Mouse (Mus musculus): ENCODE measurements around the gene Raf1. TPM values are rescaled to one million over a fixed set of nuclear protein-coding genes. Genes with fewer than 3 reads are reported as not detected.
A peak's percentile ranks its signal among the peaks of the same experiment; 100 is the strongest.
"Not testable (repeated sequence)": the region's sequence is repeated elsewhere in the genome, so short reads cannot be mapped to it uniquely, and the experiment has no call there.

Gene Raf1
- total RNA-seq, 2 experiments from 2014 or later: 105 to 129 TPM

DNA sequence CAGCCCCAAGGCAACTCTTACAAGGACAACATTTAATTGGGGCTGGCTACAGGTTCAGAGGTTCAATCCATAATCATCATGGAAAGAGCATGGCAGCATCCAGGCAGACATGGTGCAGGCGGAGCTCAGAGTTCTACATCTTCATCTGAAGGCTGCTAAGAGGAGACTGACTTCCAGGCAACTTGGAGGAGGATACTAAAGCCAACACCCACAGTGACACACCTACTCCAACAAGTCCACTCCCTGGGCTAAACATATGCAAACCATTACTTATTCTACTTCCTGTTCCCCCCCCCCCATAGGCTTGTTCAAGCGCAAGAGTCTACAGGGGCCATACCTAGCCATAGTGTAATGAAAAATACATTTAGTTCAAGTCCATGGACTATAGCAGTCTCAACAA lies 7.8 kb upstream of the Raf1 start:
- no peak for DNase-seq

GRCm38 (mm10) chr6:115681066-115681465 lies 4.6 kb upstream of the Raf1 start:
- DNase-seq: no peak

GRCm38 (mm10) chr6:115678012-115678411 lies 1.6 kb upstream of the Raf1 start:
- DNase-seq: no peak

DNA sequence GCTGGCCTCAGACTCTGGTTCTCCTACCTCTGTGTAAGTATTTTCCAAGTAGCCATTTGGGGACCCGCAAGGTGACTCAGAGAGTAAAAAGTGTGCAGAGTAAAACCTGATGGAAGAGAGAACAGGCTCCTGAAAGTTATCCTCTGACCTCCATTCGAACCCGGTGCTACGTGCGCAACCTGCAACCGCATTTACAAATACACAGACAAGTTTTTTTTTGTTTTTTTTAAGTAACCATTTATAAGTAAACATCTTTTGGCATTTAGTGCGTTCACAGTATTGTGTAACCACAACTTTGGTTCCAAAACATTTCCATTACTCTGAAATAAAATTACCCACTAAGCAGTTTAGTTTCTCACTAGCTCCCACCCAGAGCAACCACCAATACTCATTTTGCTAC lies 1.0 kb upstream of the Raf1 start:
- DNase-seq: no peak

DNA sequence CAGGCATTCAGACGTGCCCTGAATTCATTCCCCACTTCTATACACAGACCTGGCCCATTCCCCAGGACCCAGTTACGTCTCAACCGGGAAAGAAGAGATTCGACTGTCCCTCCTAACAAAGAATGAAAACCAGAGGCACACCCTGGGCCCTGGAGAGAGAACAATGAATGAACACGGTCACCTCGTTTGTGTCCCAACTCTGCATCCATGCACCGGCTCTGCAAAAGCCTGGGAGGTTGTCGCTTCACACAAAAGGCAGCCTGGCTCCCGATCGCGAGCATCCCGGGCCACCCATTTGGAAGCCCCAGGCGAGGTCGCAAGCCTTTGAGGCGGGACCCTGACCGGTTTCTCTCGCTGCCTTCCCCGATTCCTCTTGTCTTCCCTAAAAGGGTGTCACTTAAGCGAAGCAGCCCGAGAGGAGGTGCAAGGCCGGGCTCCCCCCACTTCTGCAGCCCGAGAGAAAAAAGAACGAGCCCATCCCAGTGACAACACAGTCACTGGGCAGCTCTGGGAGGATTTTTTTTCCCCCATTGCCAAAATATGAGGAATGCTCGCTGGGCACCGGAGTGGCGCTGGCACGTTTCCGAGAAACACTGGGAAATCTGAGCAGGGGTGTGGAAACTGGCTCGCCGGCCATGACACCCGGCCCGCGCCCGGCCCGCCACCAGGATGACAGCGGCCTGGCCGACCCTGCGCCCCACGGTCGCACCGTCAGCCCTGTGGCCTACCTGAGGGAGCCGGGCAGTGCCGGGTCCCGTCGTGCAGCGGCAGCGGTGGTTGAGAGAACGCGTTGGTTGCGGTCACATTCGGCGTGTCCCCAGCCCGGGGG lies 713 bp downstream of the Raf1 start:
- DNase-seq: peak; percentile 80

GRCm38 (mm10) chr6:115675166-115675507 lies 1.3 kb downstream of the Raf1 start:
- DNase-seq: no peak

GRCm38 (mm10) chr6:115674316-115674715 lies 2.1 kb downstream of the Raf1 start:
- DNase-seq: no peak

GRCm38 (mm10) chr6:115672700-115673099 lies 3.7 kb downstream of the Raf1 start:
- DNase-seq: no peak

GRCm38 (mm10) chr6:115666641-115667040 lies 9.8 kb downstream of the Raf1 start:
- no peak for DNase-seq

- DNase-seq: no peak
Measured at GRCm38 (mm10) chr6:115664268-115664667, 12.2 kb downstream of the Raf1 start.

DNA sequence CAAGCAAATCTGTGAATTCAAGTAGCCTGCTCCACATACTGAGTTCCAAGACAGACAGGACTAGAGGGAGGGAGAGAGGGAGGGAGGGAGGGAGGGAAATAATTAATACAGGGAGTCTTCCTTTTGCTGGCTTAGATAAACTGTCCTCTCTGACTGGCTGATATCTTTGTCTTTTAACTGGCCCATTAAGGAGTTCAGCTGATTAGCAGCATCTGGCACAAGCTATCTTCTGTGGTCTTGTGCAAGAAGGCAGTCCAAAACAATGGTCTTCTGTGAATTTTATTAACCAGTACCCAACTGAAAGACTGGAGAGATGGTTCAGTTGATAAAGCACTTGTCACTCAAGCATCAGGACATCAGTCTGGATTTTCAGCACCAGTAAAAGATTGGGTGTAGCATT lies 17.6 kb downstream of the Raf1 start:
- no peak for DNase-seq

DNA sequence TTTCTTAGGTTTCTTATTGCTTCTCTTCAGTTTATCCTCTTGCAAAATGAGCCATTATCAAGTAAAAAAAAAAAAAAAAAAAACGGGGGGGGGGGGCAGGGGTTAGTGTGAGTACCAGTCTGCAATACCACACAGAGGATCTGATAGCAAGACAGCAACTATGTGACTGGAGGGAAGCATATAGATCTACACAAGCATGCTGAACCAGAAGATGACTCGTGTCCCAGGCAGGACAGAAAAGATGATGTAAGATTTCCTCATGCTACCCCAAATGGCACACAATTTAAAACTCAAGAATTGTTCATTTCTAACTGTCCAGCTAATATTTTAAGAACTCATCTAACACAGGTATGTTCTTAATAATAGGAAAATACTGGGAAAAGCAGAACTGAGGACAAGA lies 22.5 kb downstream of the Raf1 start:
- DNase-seq: no peak

DNA sequence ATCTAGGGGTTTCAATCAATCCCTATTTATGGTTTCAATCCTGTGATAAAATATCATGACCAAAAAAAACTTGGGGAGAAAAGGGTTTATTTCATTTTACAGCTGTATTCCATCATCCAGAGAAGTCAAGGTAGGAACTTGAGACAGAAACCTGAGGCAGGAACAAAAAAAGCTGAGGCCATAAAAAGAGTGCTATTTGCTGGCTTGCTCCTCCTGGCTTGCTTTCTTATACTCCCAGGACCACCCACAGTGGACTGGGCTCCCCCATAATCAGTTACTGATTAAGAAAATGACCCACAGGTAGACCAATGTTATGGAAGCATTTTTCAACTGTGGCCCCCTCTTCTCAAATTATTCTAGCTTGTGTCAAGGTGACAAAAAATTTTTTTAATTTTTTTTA lies 24.7 kb downstream of the Raf1 start:
- DNase-seq: no peak

DNA sequence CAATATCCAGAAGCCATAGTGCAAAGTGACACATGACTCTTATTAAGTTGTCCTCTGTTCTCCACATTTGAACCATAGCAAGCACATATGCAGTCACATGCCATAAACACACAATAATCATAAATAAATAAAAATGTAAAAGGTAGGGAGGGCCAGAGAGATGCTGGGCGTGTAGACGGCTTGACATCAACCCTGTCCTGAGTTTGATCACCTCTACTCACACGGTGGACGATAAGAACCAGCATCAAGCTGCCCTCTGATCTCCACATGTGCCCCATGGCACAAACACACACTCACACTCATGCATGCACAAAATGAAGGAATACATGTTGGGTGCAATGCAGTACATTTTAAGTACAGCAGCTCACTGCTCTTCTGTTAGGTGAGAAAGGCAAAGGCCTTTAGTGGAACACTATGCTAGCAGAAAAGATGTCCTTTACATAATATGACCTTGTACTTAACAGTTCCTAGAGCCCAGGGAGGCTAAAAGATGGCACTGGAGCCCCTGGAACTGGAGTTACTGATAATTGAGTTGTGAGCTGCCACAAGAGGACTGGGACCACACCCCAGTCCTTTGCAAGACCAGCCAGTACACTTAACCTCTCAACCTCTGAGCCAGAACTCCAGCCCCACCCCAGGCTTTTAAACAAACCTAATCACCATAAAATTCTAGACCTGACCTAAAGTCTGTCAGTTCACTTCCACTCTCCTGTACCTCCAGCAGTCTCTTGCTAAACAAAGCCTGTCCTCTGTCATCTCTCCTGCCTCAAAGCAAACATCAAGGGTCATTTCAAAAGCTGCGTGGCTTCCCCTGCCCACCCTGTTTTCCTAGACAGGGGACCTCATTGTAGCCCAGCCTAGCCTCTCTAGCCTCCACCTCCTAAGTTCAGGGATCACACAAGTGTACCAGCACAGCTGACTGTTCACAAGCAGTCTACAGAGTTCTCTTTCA lies 25.7 kb downstream of the Raf1 start:
- DNase-seq: peak; percentile 16

DNA sequence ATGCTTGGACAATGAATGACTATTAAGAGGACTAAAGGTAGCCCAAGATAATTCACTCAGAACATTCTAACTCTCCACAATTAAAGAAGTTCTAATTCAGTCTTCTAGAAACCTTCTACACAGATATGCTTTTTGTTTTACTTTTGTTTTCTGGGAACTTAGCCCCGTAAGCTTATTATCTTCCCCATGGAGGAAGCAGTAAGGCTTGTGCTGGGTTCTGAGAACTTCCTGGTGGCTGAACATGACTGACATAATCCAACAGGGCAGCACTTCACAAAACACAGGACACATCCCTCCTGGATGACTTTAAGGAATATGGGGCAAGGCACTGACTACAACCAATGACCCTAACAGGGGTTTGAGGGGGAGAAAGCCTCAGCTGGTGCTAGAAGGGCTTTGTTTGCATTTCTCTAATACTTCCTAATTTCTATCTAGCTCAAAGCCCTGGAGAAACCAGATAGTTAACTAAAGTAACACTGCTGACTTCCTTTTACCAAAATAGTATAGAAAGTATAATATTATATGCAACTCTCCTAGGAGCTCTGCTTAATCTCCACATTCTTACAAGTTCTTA lies 26.6 kb downstream of the Raf1 start:
- DNase-seq: no peak

- DNase-seq: no peak
Measured at GRCm38 (mm10) chr6:115643315-115643714, 33.1 kb downstream of the Raf1 start.

- not testable (repeated sequence) for DNase-seq
Measured at GRCm38 (mm10) chr6:115638188-115638587, 38.2 kb downstream of the Raf1 start.

- no peak for DNase-seq
Measured at GRCm38 (mm10) chr6:115634015-115634414, 42.4 kb downstream of the Raf1 start.

DNA sequence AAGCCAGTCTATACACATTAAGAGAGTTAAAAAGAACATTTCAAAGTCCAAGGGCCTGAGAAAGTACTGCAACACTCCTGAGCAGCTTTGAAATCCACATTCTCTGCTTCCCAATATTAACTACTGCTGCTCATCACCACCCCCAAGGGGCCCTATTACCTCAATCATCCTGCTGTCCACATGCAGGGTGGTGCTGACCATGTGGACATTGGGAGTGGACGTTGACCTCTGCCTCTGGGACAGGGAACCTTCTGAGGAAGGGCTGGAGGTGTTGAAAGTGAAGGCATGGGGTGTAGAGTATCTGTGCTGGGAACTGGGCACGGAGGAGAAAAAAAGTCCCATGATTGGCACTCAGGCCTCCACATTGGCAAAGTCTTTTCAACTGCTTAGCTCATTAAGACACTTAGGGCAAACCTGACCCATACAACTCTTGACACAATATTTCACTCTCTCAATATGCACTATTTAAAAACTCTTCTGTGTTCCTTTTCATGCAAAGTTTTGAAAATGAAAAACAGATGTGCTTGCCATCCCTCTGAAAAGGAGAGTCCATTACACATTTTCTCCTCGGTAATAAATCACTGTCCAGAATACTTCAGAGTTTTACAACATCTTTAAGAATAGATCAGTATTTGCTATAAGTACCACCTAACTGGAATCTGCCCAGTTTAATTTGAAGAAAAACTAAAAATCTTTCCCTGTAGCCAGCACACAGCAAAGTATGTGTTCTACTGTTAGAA lies 45.2 kb downstream of the Raf1 start:
- DNase-seq: no peak

GRCm38 (mm10) chr6:115626121-115626520 lies 50.3 kb downstream of the Raf1 start:
- DNase-seq: peak; percentile 42

DNA sequence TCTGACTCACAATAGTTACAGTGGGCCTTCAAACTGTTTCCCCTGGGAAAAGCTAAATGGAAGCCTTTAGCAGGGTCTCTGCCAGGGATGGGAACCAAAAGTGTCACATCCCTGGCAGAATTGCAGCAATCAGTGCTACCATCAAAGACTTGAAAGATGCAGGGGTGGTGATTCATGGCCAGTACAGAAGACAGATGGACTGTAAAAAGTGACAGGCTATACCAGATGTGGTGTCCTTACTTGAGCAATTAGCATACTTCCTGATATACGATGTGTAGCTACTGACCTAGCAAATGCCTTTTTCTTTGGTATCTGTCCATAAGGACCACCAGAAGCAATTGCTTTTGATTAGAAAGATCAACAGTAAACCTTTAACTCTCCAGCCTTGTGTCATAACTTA lies 55.5 kb downstream of the Raf1 start:
- DNase-seq: no peak

DNA sequence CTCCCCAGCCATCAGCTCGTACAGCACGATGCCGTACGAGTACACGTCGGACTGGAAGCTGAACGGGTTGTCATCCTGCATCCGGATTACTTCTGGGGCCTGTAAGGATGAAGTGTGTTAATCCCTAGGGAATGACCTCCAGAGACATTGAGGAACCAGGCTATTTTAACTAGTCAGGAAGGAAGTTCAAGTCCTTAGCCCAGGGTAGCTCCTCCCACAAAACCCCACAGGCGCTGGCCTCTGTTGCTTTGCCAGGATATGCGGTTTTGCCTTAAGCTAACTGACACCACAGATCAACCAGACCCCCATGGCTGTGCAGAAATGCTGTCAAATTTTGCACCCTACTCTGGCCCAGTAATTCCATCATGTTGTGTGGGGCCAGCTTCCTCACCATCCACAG lies 56.6 kb downstream of the Raf1 start:
- no peak for DNase-seq

All from gastrocnemius, postnatal 25 days (tissue).